Mouse (Mus musculus): ENCODE measurements around the gene Higd2a.

Gene Higd2a

GRCm38 (mm10) chr13:54589996-54590951, at the start of gene Higd2a, which contains the start of gene Nop16:
Gene Higd2a, plus strand, starts transcription at chr13:54590207.
Gene Nop16, minus strand, starts transcription at chr13:54590090.
- DNase-seq = peak; percentile 99

GRCm38 (mm10) chr13:54548036-54548435, 42.0 kb upstream of the Higd2a start:
- peak; percentile 36 to 52 for DNase-seq

- no peak for DNase-seq
Measured at GRCm38 (mm10) chr13:54556176-54556575, 33.8 kb upstream of the Higd2a start.

GRCm38 (mm10) chr13:54556796-54557195, 33.2 kb upstream of the Higd2a start:
- peak; percentile 74 to 84 for DNase-seq

- peak; percentile 72 to 86 for DNase-seq
Measured at GRCm38 (mm10) chr13:54557652-54558051, 32.4 kb upstream of the Higd2a start.

- peak; percentile 52 to 56 for DNase-seq
Measured at GRCm38 (mm10) chr13:54559656-54560055, 30.4 kb upstream of the Higd2a start.

- DNase-seq = no peak
Measured at GRCm38 (mm10) chr13:54560608-54561007, 29.4 kb upstream of the Higd2a start.

GRCm38 (mm10) chr13:54562562-54562961, 27.4 kb upstream of the Higd2a start:
- DNase-seq = peak; percentile 84 to 97

GRCm38 (mm10) chr13:54564232-54565200, 25.5 kb upstream of the Higd2a start:
- peak; percentile 35 to 51 for DNase-seq

- peak; percentile 97 to 99 for DNase-seq
Measured at GRCm38 (mm10) chr13:54565201-54565581, 24.8 kb upstream of the Higd2a start, which contains the start of gene 4833439L19Rik. Gene 4833439L19Rik, minus strand, starts transcription at chr13:54565435.

GRCm38 (mm10) chr13:54565594-54566345, 24.2 kb upstream of the Higd2a start:
- DNase-seq = peak; percentile 83 to 87

GRCm38 (mm10) chr13:54568380-54568779, 21.6 kb upstream of the Higd2a start:
- DNase-seq = peak; percentile 42 to 78

- DNase-seq = no peak
Measured at GRCm38 (mm10) chr13:54569282-54569681, 20.7 kb upstream of the Higd2a start.

- DNase-seq = no peak
Measured at GRCm38 (mm10) chr13:54570736-54571135, 19.3 kb upstream of the Higd2a start.

- DNase-seq = no peak
Measured at GRCm38 (mm10) chr13:54571637-54572036, 18.4 kb upstream of the Higd2a start.

GRCm38 (mm10) chr13:54572621-54573020, 17.4 kb upstream of the Higd2a start:
- no peak for DNase-seq

- DNase-seq = peak; percentile 84 to 89
Measured at GRCm38 (mm10) chr13:54574854-54575481, 15.0 kb upstream of the Higd2a start, which contains the start of gene Arl10. Gene Arl10, plus strand, starts transcription at chr13:54575015.

GRCm38 (mm10) chr13:54575489-54575888, 14.5 kb upstream of the Higd2a start:
- DNase-seq = no peak

- no peak for DNase-seq
Measured at GRCm38 (mm10) chr13:54577652-54578507, 12.1 kb upstream of the Higd2a start.

GRCm38 (mm10) chr13:54581385-54581784, 8.6 kb upstream of the Higd2a start:
- peak in 1 of 2 experiments; percentile 34 for DNase-seq
